Mouse (Mus musculus) midbrain, embryonic 14.5 days (tissue): Measurements from ENCODE around the gene Dtymk. TPM values are rescaled to one million over a fixed set of nuclear protein-coding genes. Genes with fewer than 3 reads are reported as not detected.

ENCODE experiments used
- ATAC-seq: fragments of 200-750 bp; cut with Nextera tagmentation; 2 replicates; pipeline ENCODE4 v1.8.0; 2017; ENCODE audit warnings: moderate number of reproducible peaks, moderate library complexity; ENCODE audit not compliant: low FRiP score, low TSS enrichment
- DNase-seq: peaks from one replicate; pipeline ENCODE4 v3.0.0-alpha.2; 2015
- H3K27ac ChIP-seq: fragments of 300-500 bp; sonication (generic); replicated peaks from 2 replicates; pipeline ENCODE4 v1.5.1; 2014; ENCODE audit warnings: mild to moderate bottlenecking, low read depth, low read length, moderate library complexity
- H3K27me3 ChIP-seq: fragments of 300-500 bp; sonication (generic); 2 replicates; pipeline ENCODE4 v1.6.1; 2014; ENCODE audit warnings: low read length, control low read depth, mixed read lengths; ENCODE audit not compliant: control insufficient read depth, insufficient read depth
- H3K36me3 ChIP-seq: fragments of 300-500 bp; sonication (generic); 2 replicates; pipeline ENCODE4 v1.6.1; 2014; ENCODE audit warnings: low read length, control low read depth; ENCODE audit not compliant: control insufficient read depth, insufficient read depth
- H3K4me1 ChIP-seq: fragments of 300-500 bp; sonication (generic); 2 replicates; pipeline ENCODE4 v1.6.1; 2014; ENCODE audit warnings: mild to moderate bottlenecking, antibody characterized with exemption, low read length, control low read depth; ENCODE audit not compliant: control insufficient read depth, insufficient read depth
- H3K4me2 ChIP-seq: fragments of 300-500 bp; sonication (generic); 2 replicates; pipeline ENCODE4 v1.6.1; 2014; ENCODE audit warnings: mild to moderate bottlenecking, low read length, moderate library complexity
- H3K4me3 ChIP-seq: fragments of 300-500 bp; sonication (generic); replicated peaks from 2 replicates; pipeline ENCODE4 v1.5.1; 2014; ENCODE audit warnings: low read depth, low read length
- H3K9ac ChIP-seq: fragments of 300-500 bp; sonication (generic); replicated peaks from 2 replicates; pipeline ENCODE4 v1.6.1; 2014; ENCODE audit warnings: mild to moderate bottlenecking, low read length, moderate library complexity
- H3K9me3 ChIP-seq: fragments of 300-500 bp; sonication (generic); 2 replicates; pipeline ENCODE4 v1.6.1; 2016; ENCODE audit warnings: low read length, control low read depth, mixed read lengths; ENCODE audit not compliant: control insufficient read depth
- polyA plus RNA-seq: library from polyadenylated mRNA; unstranded; fragments of >200 nt; fragmentation: Nextera tagmentation; extraction: Ambion mirVana; gene quantifications from 2 replicates; pipeline ENCODE4 v1.2.1, GENCODE M21; 2014

Gene Dtymk
- polyA plus RNA-seq, 1 experiment from 2014 or later, result 144 TPM

DNA sequence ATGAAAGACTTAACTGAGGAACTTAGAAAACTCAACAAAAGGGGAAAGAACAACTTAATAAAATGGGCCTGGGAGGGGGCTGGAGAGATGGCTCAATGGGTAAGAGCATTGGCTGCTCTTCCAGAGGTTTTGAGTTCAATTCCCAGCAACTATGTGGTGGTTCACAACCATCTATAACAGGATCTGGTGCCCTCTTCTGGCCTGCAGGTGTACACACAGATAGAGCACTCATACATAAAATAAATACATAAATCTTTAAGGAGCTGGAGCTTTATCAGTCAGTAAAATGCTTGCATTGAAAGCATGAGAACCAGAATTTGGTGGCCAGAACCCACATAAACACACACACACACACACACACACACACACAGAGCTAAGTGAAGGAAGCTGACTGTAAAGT lies 58.8 kb downstream of the Dtymk start:
- H3K4me1 ChIP-seq, result no peaks in the 10 kb centered on the region
- DNase-seq (no peak), ATAC-seq (no peak)
- no peak overlapping the region for H3K27ac ChIP-seq
- H3K4me3 ChIP-seq, result no peak overlapping the region
- H3K4me2 ChIP-seq, result no peak overlapping the region
- H3K27me3 ChIP-seq, result no peaks in the 10 kb centered on the region
- no peaks in the 10 kb centered on the region for H3K36me3 ChIP-seq
- H3K9ac ChIP-seq, result no peak overlapping the region
- no peaks in the 10 kb centered on the region for H3K9me3 ChIP-seq

Other genes starting within 250 kb of the Dtymk start
- 357 and 370 TPM in 2 replicates for gene Stk25, start 143.3 kb downstream of the Dtymk start, polyA plus RNA-seq
- 77.6 and 87.4 TPM in 2 replicates for gene Bok, start 116.3 kb downstream of the Dtymk start, polyA plus RNA-seq
- 101 and 102 TPM in 2 replicates for gene Atg4b, start 50.4 kb downstream of the Dtymk start, polyA plus RNA-seq
- gene Thap4, start 47.1 kb downstream of the Dtymk start, polyA plus RNA-seq, result 39.2 and 46.3 TPM in 2 replicates
- gene Ing5, start 2.0 kb upstream of the Dtymk start, polyA plus RNA-seq, result 9.6 and 9.7 TPM in 2 replicates
- gene D2hgdh, start 23.0 kb upstream of the Dtymk start, polyA plus RNA-seq, result 10.5 and 11.5 TPM in 2 replicates
- gene Gal3st2, start 59.4 kb upstream of the Dtymk start, polyA plus RNA-seq, result 0.24 TPM in 1 of 2 replicates, not detected in the other
- not detected in 2 replicates for gene Gal3st2b, start 116.4 kb upstream of the Dtymk start, polyA plus RNA-seq
- not detected in 2 replicates for gene Gal3st2c, start 188.6 kb upstream of the Dtymk start, polyA plus RNA-seq
- gene Neu4, start 218.5 kb upstream of the Dtymk start, polyA plus RNA-seq, result not detected in 2 replicates